Mouse (Mus musculus) neural tube, embryonic 14.5 days (tissue): Measurements from ENCODE around the gene Ttc32. TPM values are rescaled to one million over a fixed set of nuclear protein-coding genes. Genes with fewer than 3 reads are reported as not detected.

Experiments used
- ATAC-seq: fragments of 200-750 bp; cut with Nextera tagmentation; 2 replicates; pipeline ENCODE4 v1.8.0; 2017; ENCODE audit warnings: low read depth, mild to moderate bottlenecking, moderate TSS enrichment, moderate library complexity
- H3K27ac ChIP-seq: fragments of 300-500 bp; sonication (generic); 2 replicates; pipeline ENCODE4 v1.5.1; 2014; ENCODE audit warnings: low read depth, mild to moderate bottlenecking, control low read depth, low read length, moderate library complexity, mixed read lengths
- H3K27me3 ChIP-seq: fragments of 300-500 bp; sonication (generic); 2 replicates; pipeline ENCODE4 v1.6.1; 2014; ENCODE audit warnings: low read length; ENCODE audit not compliant: control insufficient read depth, insufficient read depth
- H3K36me3 ChIP-seq: fragments of 300-500 bp; sonication (generic); 2 replicates; pipeline ENCODE4 v1.6.1; 2014; ENCODE audit warnings: low read length, mixed read lengths; ENCODE audit not compliant: control insufficient read depth, insufficient read depth
- H3K4me1 ChIP-seq: fragments of 300-500 bp; sonication (generic); 2 replicates; pipeline ENCODE4 v1.6.1; 2014; ENCODE audit warnings: low read length; ENCODE audit not compliant: control insufficient read depth, insufficient read depth
- H3K4me2 ChIP-seq: fragments of 300-500 bp; sonication (generic); 2 replicates; pipeline ENCODE4 v1.6.1; 2014; ENCODE audit warnings: mild to moderate bottlenecking, low read depth, low read length, control low read depth
- H3K4me3 ChIP-seq: fragments of 300-500 bp; sonication (generic); 2 replicates; pipeline ENCODE4 v1.5.1; 2014; ENCODE audit warnings: low read depth, low read length, control low read depth, mixed read lengths
- H3K9ac ChIP-seq: fragments of 300-500 bp; sonication (generic); replicated peaks from 2 replicates; pipeline ENCODE4 v1.6.1; 2014; ENCODE audit warnings: low read depth, mild to moderate bottlenecking, control low read depth, low read length, mixed read lengths
- H3K9me3 ChIP-seq: fragments of 300-500 bp; sonication (generic); 2 replicates; pipeline ENCODE4 v1.6.1; 2016; ENCODE audit warnings: low read length; ENCODE audit not compliant: control insufficient read depth
- WGBS: fragments of 180-500 bp; shearing (Covaris S2); extraction: QIAGEN DNeasy Blood & Tissue Kit; methylation state at CpG from one replicate; pipeline ENCODE4 v1.1.7; 2014; 5-methylcytosine and 5-hydroxymethylcytosine counted together
- polyA plus RNA-seq: library from polyadenylated mRNA; unstranded; fragments of >200 nt; fragmentation: Nextera tagmentation; extraction: Ambion mirVana; gene quantifications from 2 replicates; pipeline ENCODE4 v1.2.1, GENCODE M21; 2014

Gene Ttc32
- polyA plus RNA-seq, 1 experiment from 2014 or later: 6.9 TPM

DNA sequence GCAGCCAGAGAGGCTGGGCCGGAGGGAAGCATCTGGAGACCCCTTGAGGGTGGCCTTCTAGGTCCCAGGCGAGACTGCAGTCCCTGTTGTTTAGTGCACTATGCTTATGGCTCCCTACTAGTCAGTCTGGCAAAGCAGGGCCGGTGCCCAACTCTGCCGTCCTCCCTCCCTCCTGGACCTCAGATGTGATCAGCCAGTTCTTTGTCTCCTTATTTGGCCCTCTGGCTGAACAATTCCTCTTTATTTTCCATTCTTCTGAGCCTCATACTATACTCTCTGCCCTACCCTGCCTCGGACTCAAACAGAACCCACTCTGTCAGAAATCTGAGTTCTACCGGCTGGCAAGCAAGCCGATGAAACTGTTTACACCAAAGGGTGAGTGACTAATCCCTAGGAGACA lies 23.5 kb downstream of the Ttc32 start:
- no peak overlapping the region for H3K4me2 ChIP-seq
- ATAC-seq: no peak
- H3K27ac ChIP-seq: no peak overlapping the region
- 55% methylated on average over 7 of the region's 7 CpGs for WGBS
- H3K4me1 ChIP-seq: no peaks in the 10 kb centered on the region
- H3K4me3 ChIP-seq: no peak overlapping the region
- no peaks in the 10 kb centered on the region for H3K9me3 ChIP-seq
- H3K27me3 ChIP-seq: no peaks in the 10 kb centered on the region
- H3K36me3 ChIP-seq: no peaks in the 10 kb centered on the region
- H3K9ac ChIP-seq: no peak overlapping the region

- 56% methylated on average over 2 of the region's 2 CpGs for WGBS
- H3K4me2 ChIP-seq: no peak overlapping the region
- no peak for ATAC-seq
- H3K9ac ChIP-seq: no peak overlapping the region
- no peak overlapping the region for H3K4me3 ChIP-seq
- no peaks in the 10 kb centered on the region for H3K36me3 ChIP-seq
- no peak overlapping the region for H3K27ac ChIP-seq
- H3K9me3 ChIP-seq: no peaks in the 10 kb centered on the region
- no peaks in the 10 kb centered on the region for H3K4me1 ChIP-seq
- no peaks in the 10 kb centered on the region for H3K27me3 ChIP-seq
Observed at GRCm38 (mm10) chr12:9054012-9054411, 24.2 kb downstream of the Ttc32 start.

- ATAC-seq: no peak
- H3K9me3 ChIP-seq: no peaks in the 10 kb centered on the region
- 75% methylated on average over 11 of the region's 11 CpGs for WGBS
- H3K4me1 ChIP-seq: no peaks in the 10 kb centered on the region
- no peak overlapping the region for H3K9ac ChIP-seq
- no peak overlapping the region for H3K4me3 ChIP-seq
- no peak overlapping the region for H3K27ac ChIP-seq
- H3K4me2 ChIP-seq: no peak overlapping the region
- H3K27me3 ChIP-seq: no peaks in the 10 kb centered on the region
- no peaks in the 10 kb centered on the region for H3K36me3 ChIP-seq
Observed at GRCm38 (mm10) chr12:9055269-9055668, 25.5 kb downstream of the Ttc32 start.

DNA sequence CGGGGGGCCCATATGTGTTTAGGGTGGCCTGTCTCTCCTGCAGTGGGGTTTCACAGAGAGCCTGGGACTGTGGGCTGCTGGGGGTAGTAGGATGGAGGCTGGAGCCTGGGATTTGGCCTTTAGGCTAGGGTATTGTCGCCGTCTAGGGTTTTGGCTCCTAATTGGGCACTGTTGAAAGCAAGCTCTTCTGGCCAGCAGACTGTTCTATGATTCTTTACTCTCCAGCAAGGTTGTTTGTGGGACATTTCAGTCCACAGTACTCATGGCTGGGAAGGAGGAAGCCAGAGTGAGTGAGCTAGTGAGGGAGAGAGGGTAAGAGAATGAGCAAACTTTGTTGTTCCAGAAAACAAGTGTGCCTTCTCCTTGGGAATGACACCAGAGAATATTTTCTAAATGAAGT lies 29.7 kb downstream of the Ttc32 start:
- Histone ChIP-seq H3K36me3 (no peaks in the 10 kb centered on the region), H3K4me1 (no peaks in the 10 kb centered on the region), H3K4me3 (no peak overlapping the region), H3K27me3 (no peaks in the 10 kb centered on the region), H3K9me3 (no peaks in the 10 kb centered on the region), H3K9ac (no peak overlapping the region), H3K27ac (no peak overlapping the region), H3K4me2 (no peak overlapping the region)
- WGBS: 90% methylated on average over 3 of the region's 3 CpGs
- ATAC-seq: no peak

DNA sequence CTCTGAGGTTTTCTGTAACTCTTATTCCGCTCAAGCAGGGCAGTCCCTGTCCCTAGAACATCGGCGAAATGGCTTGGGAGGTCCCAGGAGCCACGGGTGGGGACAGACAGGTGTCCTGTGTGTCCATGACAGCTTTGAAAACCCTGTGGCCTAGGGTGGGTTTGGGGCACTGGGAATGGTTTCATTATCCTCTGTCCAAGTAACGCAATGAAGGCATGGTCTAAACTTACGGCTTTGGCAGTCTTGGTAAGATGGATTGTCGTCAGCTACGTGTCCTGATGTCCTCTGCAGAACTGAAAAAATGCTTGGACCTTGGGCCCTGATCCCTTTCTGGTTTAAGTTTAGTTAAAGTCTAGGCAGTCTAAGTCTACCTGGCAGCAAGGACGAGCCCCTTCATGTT lies 30.2 kb downstream of the Ttc32 start:
- WGBS: 90% methylated on average over 9 of the region's 9 CpGs
- Histone ChIP-seq H3K4me2 (no peak overlapping the region), H3K27ac (no peak overlapping the region), H3K36me3 (no peaks in the 10 kb centered on the region), H3K4me1 (no peaks in the 10 kb centered on the region), H3K9ac (no peak overlapping the region), H3K27me3 (no peaks in the 10 kb centered on the region), H3K4me3 (no peak overlapping the region), H3K9me3 (no peaks in the 10 kb centered on the region)
- ATAC-seq: no peak

- H3K9ac ChIP-seq: no peak overlapping the region
- 75% methylated on average over 6 of the region's 6 CpGs for WGBS
- no peak overlapping the region for H3K4me2 ChIP-seq
- H3K4me1 ChIP-seq: no peaks in the 10 kb centered on the region
- ATAC-seq: no peak
- no peak overlapping the region for H3K4me3 ChIP-seq
- no peaks in the 10 kb centered on the region for H3K27me3 ChIP-seq
- no peaks in the 10 kb centered on the region for H3K36me3 ChIP-seq
- no peaks in the 10 kb centered on the region for H3K9me3 ChIP-seq
- H3K27ac ChIP-seq: no peak overlapping the region
Observed at GRCm38 (mm10) chr12:9063611-9064010, 33.8 kb downstream of the Ttc32 start.

DNA sequence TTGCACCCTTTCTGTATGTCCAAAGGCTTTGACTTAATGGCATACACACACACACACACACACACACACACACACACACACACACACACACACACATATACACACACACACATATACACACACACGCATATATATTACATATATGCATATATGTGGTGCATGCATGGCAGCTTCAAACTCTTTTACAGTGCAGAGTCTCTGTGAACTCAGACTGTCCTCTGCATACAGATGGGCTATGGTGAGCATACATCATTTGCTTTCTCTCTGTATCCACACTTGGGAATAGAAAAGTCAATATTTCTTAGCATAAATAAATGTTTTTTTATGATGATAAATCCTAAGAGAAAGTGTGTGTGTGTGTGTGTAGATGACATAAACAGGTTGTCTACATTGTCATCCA lies 41.3 kb downstream of the Ttc32 start:
- no peak overlapping the region for H3K9ac ChIP-seq
- peaks cover 3% of the 10 kb centered on the region; the same call in 1 of the 2 replicates for H3K4me1 ChIP-seq
- ATAC-seq: 0 out of 2 replicates have a peak, but pooled peaks have one; percentile 14
- no peak overlapping the region for H3K4me2 ChIP-seq
- H3K36me3 ChIP-seq: no peaks in the 10 kb centered on the region
- H3K27me3 ChIP-seq: no peaks in the 10 kb centered on the region
- H3K4me3 ChIP-seq: no peak overlapping the region
- no peaks in the 10 kb centered on the region for H3K9me3 ChIP-seq
- WGBS: 91% methylated on average over 1 of the region's 1 CpGs
- H3K27ac ChIP-seq: no peak overlapping the region

- no peaks in the 10 kb centered on the region for H3K9me3 ChIP-seq
- H3K27ac ChIP-seq: no peak overlapping the region
- no peak overlapping the region for H3K4me2 ChIP-seq
- no peak overlapping the region for H3K4me3 ChIP-seq
- 20% methylated on average over 4 of the region's 4 CpGs for WGBS
- no peaks in the 10 kb centered on the region for H3K36me3 ChIP-seq
- peaks cover 3% of the 10 kb centered on the region; the same call in 1 of the 2 replicates for H3K4me1 ChIP-seq
- H3K9ac ChIP-seq: no peak overlapping the region
- peak; percentile 85 for ATAC-seq
- no peaks in the 10 kb centered on the region for H3K27me3 ChIP-seq
Observed at GRCm38 (mm10) chr12:9071493-9071892, 41.7 kb downstream of the Ttc32 start.

GRCm38 (mm10) chr12:9077554-9078125 lies 47.8 kb downstream of the Ttc32 start:
- no peak overlapping the region for H3K9ac ChIP-seq
- H3K4me2 ChIP-seq: no peak overlapping the region
- ATAC-seq: no peak
- no peaks in the 10 kb centered on the region for H3K4me1 ChIP-seq
- H3K9me3 ChIP-seq: no peaks in the 10 kb centered on the region
- no peaks in the 10 kb centered on the region for H3K27me3 ChIP-seq
- no peak overlapping the region for H3K4me3 ChIP-seq
- 94% methylated on average over 3 of the region's 3 CpGs for WGBS
- H3K27ac ChIP-seq: no peak overlapping the region
- H3K36me3 ChIP-seq: no peaks in the 10 kb centered on the region
